Mouse (Mus musculus): Measurements from ENCODE around the gene Sbk3. TPM values are rescaled to one million over a fixed set of nuclear protein-coding genes. Genes with fewer than 3 reads are reported as not detected.
A peak's percentile ranks its signal among the peaks of the same experiment; 100 is the strongest.

Gene Sbk3
- polyA plus RNA-seq, 1 experiment = not detected

- TF ChIP-seq CTCF (IDR thresholded peaks at IDR 0.05; ENCODE audit: control insufficient read depth, insufficient read depth, low read length) (no peak), POLR2A (IDR thresholded peaks at IDR 0.05; ENCODE audit: borderline replicate concordance, control insufficient read depth, low read depth, low read length) (no peak; the same call in 1 of the 2 replicates)
- WGBS = 7% methylated on average over 23 of the region's 26 CpGs
Measured at GRCm38 (mm10) chr7:4996003-4996895, 25.3 kb upstream of the Sbk3 start, which contains the start of gene Zfp579. Gene Zfp579, minus strand, starts transcription at chr7:4996158.

GRCm38 (mm10) chr7:4995268-4996002, 24.5 kb upstream of the Sbk3 start:
- TF ChIP-seq CTCF (IDR thresholded peaks at IDR 0.05; ENCODE audit: control insufficient read depth, insufficient read depth, low read length) (no peak), POLR2A (IDR thresholded peaks at IDR 0.05; ENCODE audit: borderline replicate concordance, control insufficient read depth, low read depth, low read length) (no peak)
- Histone ChIP-seq H3K4me1 (ENCODE audit: control insufficient read depth, insufficient read depth, low read length) (no peaks in the 10 kb centered on the region; the same call in 1 of the 2 replicates), H3K4me3 (replicated peaks; ENCODE audit: control insufficient read depth, low read depth, low read length) (peak overlapping the region; percentile 57), H3K27ac (ENCODE audit: control insufficient read depth, insufficient read depth, low read depth, low read length, poor library complexity) (no peak overlapping the region; the same call in 1 of the 2 replicates)
- WGBS = 8% methylated on average over 19 of the region's 19 CpGs

More at GRCm38 (mm10) chr7:4996003-4996895, 25.3 kb upstream of the Sbk3 start, which contains the start of gene Zfp579:
- Histone ChIP-seq H3K4me3 (replicated peaks; ENCODE audit: control insufficient read depth, low read depth, low read length) (peak within 1 kb of the TSS; percentile 57), H3K27ac (ENCODE audit: control insufficient read depth, insufficient read depth, low read depth, low read length, poor library complexity) (no peak within 1 kb of the TSS; the same call in 1 of the 2 replicates), H3K4me1 (ENCODE audit: control insufficient read depth, insufficient read depth, low read length) (no peaks in the 10 kb centered on the region; the same call in none of the 2 replicates)

GRCm38 (mm10) chr7:4993999-4994788, 23.2 kb upstream of the Sbk3 start:
- Histone ChIP-seq H3K4me1 (ENCODE audit: control insufficient read depth, insufficient read depth, low read length) (no peaks in the 10 kb centered on the region; the same call in 1 of the 2 replicates), H3K27ac (ENCODE audit: control insufficient read depth, insufficient read depth, low read depth, low read length, poor library complexity) (no peak overlapping the region; the same call in 1 of the 2 replicates), H3K4me3 (replicated peaks; ENCODE audit: control insufficient read depth, low read depth, low read length) (no peak overlapping the region)
- WGBS = 88% methylated on average over 59 of the region's 59 CpGs
- TF ChIP-seq POLR2A (IDR thresholded peaks at IDR 0.05; ENCODE audit: borderline replicate concordance, control insufficient read depth, low read depth, low read length) = no peak
- TF ChIP-seq CTCF (IDR thresholded peaks at IDR 0.05; ENCODE audit: control insufficient read depth, insufficient read depth, low read length) = no peak

GRCm38 (mm10) chr7:4993347-4993998, 22.5 kb upstream of the Sbk3 start:
- H3K4me1 ChIP-seq (ENCODE audit: control insufficient read depth, insufficient read depth, low read length) = no peaks in the 10 kb centered on the region; the same call in 1 of the 2 replicates
- TF ChIP-seq CTCF (IDR thresholded peaks at IDR 0.05; ENCODE audit: control insufficient read depth, insufficient read depth, low read length) (no peak), POLR2A (IDR thresholded peaks at IDR 0.05; ENCODE audit: borderline replicate concordance, control insufficient read depth, low read depth, low read length) (no peak)
- no peak overlapping the region; the same call in 1 of the 2 replicates for H3K27ac ChIP-seq (ENCODE audit: control insufficient read depth, insufficient read depth, low read depth, low read length, poor library complexity)
- 95% methylated on average over 55 of the region's 55 CpGs for WGBS
- no peak overlapping the region for H3K4me3 ChIP-seq (replicated peaks; ENCODE audit: control insufficient read depth, low read depth, low read length)

GRCm38 (mm10) chr7:4988250-4988649, 17.3 kb upstream of the Sbk3 start:
- Histone ChIP-seq H3K4me1 (ENCODE audit: control insufficient read depth, insufficient read depth, low read length) (no peaks in the 10 kb centered on the region), H3K27ac (ENCODE audit: control insufficient read depth, insufficient read depth, low read depth, low read length, poor library complexity) (no peak overlapping the region), H3K4me3 (replicated peaks; ENCODE audit: control insufficient read depth, low read depth, low read length) (no peak overlapping the region)
- TF ChIP-seq POLR2A (IDR thresholded peaks at IDR 0.05; ENCODE audit: borderline replicate concordance, control insufficient read depth, low read depth, low read length) = no peak
- no peak for TF ChIP-seq CTCF (IDR thresholded peaks at IDR 0.05; ENCODE audit: control insufficient read depth, insufficient read depth, low read length)
- WGBS = 31% methylated on average over 2 of the region's 2 CpGs

- no peak overlapping the region for H3K4me3 ChIP-seq (replicated peaks; ENCODE audit: control insufficient read depth, low read depth, low read length)
- WGBS = 88% methylated on average over 7 of the region's 7 CpGs
- H3K4me1 ChIP-seq (ENCODE audit: control insufficient read depth, insufficient read depth, low read length) = no peaks in the 10 kb centered on the region
- H3K27ac ChIP-seq (ENCODE audit: control insufficient read depth, insufficient read depth, low read depth, low read length, poor library complexity) = no peak overlapping the region
- TF ChIP-seq POLR2A (IDR thresholded peaks at IDR 0.05; ENCODE audit: borderline replicate concordance, control insufficient read depth, low read depth, low read length) = no peak
- TF ChIP-seq CTCF (IDR thresholded peaks at IDR 0.05; ENCODE audit: control insufficient read depth, insufficient read depth, low read length) = peak; percentile 15; the same call in 1 of the 2 replicates
Measured at GRCm38 (mm10) chr7:4976832-4977231, 5.9 kb upstream of the Sbk3 start.

GRCm38 (mm10) chr7:4975455-4975854, 4.5 kb upstream of the Sbk3 start:
- no peak overlapping the region for H3K4me3 ChIP-seq (replicated peaks; ENCODE audit: control insufficient read depth, low read depth, low read length)
- 67% methylated on average over 4 of the region's 4 CpGs for WGBS
- no peaks in the 10 kb centered on the region for H3K4me1 ChIP-seq (ENCODE audit: control insufficient read depth, insufficient read depth, low read length)
- no peak overlapping the region for H3K27ac ChIP-seq (ENCODE audit: control insufficient read depth, insufficient read depth, low read depth, low read length, poor library complexity)
- no peak for TF ChIP-seq CTCF (IDR thresholded peaks at IDR 0.05; ENCODE audit: control insufficient read depth, insufficient read depth, low read length)
- no peak for TF ChIP-seq POLR2A (IDR thresholded peaks at IDR 0.05; ENCODE audit: borderline replicate concordance, control insufficient read depth, low read depth, low read length)

Data from bone marrow, adult 2 months (tissue).